Mouse (Mus musculus) thymus, adult 18-20 months (tissue): ENCODE data around the gene Jade1.

ENCODE experiments used
- DNase-seq, 2 experiments: peaks; one replicate each; pipeline ENCODE4 v3.0.0; 2022; ENCODE audit warnings: mixed read lengths in 2 of 2

Jade1 gene

DNA sequence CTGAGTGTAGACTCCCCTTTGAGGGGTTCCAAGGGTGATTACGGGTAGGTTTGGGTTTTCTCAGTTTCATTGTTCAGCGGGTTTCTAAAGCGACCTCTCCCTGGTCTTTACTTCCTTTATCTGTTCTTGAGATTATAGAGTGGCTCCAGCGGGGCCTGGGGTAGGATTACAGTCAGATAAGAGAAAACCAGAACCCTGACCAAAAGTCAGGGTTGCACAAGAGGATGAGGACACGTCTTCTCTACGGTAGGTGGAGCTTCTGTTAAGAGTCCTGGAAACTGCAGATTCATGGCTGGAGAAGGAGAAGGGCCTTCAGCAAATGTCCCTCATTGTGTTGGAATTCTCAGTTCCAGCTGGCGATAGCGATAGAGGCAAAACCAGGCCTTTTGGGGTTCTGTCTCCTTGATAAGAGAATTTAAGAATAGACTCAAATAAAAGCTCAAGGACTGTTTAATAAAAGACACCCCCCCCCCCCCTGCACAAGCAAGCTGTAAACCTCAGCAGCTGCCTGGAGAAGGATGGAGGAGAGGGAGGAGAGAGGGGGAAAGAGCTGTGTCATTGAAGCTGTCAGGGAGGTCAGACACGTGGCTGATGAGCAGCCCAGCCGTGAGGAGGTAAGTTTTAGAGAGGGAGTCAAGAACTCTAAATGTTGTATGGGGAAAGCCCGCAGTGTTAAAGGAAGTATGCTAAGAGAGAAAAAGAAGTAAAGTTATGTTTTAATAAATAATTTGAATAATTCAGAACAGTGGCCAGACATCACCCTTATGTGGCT, 2.6 kb upstream of the Jade1 start:
- DNase-seq = no peak

GRCm38 (mm10) chr3:41553681-41554080, 1.9 kb upstream of the Jade1 start:
- no peak for DNase-seq

DNA sequence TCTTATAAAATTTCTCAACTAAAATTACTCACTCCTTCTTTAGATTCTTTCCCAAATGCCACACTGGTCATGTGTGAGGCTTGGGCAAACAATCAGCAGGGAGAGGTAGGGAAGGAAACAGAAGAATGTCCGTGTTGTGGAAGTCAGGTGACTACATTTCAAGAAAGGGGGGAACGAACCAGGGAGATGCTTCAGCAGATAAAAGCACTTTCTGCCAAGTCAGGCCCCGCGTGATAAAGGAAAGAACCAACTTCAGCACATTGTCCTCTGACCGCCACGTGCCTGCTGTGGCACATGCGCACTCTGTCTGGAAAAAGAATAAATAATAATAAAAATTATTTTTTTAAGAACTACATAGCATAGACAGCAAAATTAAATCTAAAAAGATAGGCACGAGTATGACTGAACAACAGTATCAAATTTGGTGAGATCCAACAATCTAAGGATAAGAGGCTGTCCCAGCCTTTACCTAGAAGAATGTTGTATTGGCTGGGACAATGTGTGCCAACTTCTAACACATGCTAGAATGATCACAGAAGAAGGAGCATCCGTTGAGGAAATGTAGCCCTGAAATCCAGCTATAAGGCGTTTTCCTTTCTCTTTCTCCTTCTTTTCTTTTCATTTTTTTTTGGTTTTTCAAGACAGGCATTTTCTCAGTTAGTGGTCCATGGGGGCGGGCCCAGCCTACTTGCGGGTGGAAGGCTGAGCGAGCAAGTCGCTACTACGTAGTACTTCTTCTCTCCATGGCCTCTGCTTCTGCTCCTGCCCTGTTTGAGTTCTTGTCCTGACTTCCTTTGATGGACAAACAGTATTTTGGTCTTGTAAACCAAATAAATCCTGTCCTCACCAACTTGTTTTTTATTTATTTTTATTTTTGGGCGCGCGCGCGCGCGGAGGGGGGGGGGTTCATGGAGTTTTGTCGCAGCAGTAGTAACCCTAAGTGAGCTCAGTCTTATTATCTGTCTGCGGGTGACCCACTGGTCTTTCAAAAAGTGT, 753 bp upstream of the Jade1 start:
- DNase-seq = no peak

DNA sequence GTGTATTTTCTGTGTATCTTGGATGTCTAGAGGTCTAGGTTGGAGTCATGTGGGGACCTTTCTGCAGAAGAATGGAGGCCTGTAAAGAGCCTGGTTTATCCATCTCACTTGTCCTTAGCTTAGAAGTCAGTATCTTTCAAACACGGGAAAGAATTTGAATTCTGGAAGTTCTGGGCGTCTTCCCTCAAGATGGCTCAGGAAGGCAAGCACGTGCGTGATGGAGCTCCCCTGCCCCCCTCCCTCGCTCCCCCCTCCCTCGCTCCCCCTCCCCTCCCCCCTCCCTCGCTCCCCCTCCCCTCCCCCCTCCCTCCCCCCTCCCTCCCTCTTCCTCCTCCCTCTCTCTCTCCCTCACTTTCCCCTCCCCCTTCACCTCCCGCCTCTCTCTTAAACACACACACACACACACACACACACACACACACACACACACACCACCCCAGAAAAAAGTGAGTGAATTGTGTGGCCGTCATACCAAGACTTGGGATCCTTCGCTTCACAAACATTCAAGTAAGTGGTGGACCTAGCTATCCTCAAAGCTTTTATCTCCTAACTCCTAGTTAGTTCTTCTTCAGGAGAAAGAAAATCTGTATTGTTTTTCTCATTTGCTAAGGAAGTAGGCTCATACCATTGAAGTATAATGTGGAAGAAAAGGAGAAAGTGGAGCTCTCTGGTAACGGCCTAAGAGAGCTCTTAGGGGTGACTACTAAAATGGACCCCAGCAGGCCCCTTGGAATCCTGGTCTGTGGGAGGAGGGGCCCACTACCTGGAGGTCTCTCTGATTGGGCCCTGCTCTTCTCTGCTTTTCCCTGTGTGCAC, 1.1 kb downstream of the Jade1 start:
- DNase-seq = no peak

DNA sequence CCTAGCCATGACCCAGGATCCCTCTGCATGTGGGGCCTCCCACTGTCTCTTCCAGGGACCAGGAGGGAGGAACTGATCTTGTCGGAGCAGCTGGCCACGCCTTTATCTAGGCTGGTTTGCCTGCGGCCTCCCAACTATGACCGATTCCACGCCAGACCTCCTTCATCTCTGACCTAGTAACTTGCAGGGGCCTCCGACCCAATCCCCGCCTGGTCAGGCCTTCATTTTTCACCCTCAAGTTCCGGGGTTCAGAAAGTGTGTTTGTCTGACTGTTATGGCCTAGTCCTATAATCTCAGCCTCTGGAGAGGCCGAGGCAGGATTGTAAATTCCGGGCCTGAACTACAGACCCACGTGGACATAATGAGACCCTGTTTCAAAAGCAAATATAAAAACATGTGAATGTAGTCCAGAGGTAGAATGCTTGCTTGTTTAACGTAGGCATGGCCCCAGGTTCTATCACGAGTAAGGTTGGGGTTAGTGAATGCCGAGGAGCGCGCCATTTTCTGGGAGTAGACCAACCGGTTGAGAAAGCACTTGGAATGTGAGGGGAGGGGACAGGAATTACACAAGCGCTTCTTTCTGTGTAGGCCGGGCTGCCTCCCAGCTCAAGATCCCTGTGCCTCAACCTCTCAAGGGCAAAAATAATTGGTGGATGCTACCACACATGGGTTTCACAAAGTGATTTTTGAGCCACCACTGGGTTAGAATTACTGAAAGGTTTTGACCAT, 1.9 kb downstream of the Jade1 start:
- no peak for DNase-seq

DNA sequence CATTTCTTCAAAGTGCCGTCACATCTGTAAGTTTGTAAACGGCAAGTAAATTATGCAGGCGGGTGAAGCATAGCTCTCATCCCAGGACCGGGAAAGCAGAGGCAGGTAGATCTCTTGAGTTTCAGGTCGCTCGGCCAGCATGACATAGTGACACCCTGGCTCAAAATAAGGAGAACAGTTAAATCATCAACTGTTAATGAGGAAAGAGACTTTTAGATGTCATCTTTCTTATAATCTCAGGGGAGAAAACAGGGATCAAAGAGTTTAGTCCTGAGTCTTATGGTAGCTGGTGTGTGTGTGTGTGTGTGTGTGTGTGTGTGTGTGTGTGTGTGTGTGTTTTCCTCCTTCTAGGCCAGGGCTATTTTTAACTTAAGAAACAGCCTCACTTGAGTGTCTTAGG, 5.0 kb downstream of the Jade1 start:
- DNase-seq = no peak

DNA sequence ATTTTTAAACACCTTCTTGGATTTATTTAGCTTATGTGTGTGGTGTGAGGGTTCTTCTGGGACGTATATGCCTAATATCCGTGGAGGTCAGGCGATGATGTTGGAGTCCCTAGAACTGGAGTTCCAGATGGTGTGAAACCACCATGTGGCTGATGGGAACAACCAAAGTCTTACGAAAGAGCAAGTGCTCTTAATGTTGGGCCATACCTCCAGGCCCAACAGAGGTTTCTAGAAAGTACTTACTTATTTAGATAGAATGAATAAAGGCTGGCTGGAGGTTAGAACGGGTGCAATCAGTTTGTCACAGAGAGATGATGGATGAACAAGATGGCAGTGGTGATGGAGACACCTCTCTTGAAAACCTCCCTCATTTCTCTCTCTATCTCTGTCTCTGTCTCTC, 6.3 kb downstream of the Jade1 start:
- DNase-seq = no peak

DNA sequence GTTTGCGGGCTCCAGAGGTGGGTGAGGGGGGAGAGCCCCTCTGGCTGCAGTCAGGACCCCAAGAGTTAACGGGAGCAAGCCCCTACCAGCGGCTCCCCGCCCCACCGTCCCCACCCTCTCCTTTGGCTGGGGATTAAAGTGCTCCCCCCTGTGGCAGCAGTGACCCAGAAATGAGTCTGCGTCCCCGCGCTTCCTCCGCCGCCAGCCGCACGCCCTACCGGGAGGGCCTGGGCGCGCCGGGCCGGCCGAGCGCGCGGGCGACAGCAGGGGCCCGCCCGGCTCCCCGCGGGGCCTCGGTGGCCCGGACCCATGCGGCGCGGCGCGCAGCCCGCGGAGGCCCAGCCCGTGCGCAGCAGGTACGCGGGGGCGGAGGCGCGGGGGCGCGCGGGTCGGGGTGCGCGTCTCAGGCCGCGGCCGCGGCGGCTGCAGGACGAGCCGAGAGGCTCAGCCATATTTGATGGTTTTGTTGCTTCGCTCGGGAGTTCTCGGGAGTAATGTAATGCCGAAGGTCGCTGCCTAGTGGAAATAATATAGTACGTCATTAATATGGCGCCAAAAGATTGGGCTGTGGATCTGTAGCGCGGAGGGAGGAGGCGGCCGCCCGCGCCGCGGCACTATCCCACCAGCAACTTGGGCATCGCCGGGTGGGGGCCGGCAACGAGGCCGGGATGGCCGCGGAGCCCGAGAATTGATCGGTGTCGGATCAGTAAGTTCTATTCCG, 7.8 kb downstream of the Jade1 start:
- DNase-seq = peak; percentile 59 to 69

DNA sequence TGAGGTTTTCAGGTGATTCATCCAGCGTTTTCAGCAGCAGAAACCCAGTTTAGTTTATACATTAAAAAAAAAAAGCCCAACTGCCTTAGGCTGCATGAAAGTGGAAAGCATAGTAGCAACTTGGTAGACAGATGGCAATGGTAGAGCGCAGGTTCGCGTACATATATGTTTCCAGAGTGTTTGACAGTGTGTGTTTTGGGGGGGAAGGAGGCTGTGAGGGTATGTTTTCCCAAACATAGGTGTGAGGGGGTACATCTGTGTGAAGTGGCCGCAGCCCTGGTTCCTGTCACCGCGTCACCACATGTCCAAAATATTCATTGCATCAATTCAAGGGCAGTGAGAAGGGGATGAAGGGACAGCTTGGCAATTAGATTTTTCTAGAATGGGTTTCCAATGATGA, 8.5 kb downstream of the Jade1 start:
- DNase-seq = peak in 1 of 2 experiments; percentile 28

DNA sequence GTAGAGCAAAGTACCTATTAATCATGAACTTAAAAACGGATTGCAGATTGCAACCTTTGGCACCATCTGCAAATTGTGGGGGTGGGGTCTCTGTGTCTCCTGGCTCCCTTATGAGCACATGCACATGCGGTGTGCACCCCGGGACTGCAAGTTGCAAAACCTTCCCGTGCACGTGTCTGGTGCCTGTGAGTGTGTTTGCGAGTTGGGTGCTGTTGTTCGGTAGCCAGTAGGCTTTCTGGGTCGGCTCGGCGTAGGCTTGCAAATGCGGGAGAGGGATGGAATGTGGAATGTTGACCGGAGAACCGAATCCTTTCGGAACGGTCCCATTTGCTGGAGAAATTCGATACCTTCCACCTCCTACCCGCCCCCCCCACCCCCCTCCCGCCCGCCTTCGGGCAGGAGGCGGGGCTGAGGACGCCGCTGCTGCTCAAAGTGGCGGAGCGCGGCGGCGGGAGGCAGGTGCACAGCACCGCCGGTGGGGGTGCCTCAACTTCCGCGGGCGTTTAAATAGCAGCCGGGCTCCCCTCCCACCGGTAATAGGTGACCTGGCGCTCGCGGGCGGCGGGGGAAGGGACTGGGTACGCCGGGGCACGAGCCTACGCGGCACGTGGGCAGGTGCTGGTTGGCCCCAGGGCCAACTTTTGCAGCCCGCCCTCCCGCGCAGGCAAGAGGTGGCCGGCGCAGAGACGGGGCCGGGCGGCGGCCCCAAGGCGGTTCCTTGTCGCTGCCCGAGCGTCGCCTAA, 9.1 kb downstream of the Jade1 start:
- DNase-seq = peak; percentile 79 to 83

GRCm38 (mm10) chr3:41565410-41565823, 9.9 kb downstream of the Jade1 start:
- DNase-seq = peak; percentile 66 to 67

GRCm38 (mm10) chr3:41565955-41566354, 10.4 kb downstream of the Jade1 start:
- DNase-seq = peak; percentile 77 to 81

DNA sequence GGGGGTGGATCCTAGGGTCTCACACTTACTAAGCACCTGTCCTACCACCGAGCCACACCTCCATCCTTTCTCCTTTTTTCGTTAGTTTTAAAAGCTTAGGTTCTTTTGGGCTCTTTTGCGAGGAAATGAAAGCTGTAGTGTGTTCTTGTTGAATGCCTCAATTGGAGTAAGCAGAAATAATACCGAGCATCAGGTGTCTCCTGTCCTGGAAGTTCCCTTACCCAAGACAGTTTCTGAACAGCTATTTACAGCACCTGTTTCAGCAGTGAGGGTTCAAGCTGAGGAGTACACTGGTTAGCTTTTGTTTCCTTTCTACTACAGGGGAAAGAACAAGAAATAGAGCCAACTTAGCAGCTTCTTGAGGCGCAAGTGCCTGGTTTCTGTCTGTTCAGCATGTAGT, 14.4 kb downstream of the Jade1 start:
- no peak for DNase-seq

- no peak for DNase-seq
These were observed 16.6 kb downstream of the Jade1 start for GRCm38 (mm10) chr3:41572131-41572530.

DNA sequence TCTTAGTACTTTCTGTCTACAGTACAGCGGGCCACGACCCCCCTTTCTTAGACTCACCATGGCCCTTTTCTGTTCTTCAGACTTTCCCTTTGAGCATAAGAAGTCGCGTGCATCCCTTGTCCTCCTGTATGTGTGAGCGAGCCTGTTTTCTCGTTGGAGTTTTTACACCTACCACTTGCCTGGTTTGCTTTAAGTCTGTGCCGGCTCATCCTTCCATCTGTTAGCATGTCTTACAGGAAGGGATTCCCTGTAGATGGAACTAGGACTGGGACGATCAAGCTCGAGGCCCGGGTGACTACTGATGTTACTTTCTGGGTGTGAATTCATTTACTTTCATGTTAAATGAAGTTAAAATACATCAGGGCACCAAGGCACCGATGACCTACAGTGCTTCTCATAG, 17.4 kb downstream of the Jade1 start:
- DNase-seq = no peak

DNA sequence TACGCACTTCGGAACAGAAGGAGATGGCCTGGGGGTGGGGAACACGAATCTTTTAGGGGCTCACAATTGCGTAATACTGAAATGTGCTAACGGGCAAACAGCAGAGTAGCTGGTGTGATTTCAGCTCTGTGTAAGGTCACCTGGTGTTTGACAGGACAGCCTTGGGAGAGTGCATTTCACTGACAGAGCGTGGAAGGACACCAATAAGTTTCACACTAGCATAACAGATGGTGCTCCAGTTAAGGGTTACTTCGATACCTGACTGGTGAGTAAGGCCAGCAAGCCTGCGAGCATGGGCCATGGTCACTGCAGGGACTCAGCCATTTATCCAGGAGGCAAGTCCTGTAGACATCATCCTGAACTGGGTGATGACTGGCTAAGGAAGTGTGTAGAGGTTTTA, 18.7 kb downstream of the Jade1 start:
- DNase-seq = no peak

DNA sequence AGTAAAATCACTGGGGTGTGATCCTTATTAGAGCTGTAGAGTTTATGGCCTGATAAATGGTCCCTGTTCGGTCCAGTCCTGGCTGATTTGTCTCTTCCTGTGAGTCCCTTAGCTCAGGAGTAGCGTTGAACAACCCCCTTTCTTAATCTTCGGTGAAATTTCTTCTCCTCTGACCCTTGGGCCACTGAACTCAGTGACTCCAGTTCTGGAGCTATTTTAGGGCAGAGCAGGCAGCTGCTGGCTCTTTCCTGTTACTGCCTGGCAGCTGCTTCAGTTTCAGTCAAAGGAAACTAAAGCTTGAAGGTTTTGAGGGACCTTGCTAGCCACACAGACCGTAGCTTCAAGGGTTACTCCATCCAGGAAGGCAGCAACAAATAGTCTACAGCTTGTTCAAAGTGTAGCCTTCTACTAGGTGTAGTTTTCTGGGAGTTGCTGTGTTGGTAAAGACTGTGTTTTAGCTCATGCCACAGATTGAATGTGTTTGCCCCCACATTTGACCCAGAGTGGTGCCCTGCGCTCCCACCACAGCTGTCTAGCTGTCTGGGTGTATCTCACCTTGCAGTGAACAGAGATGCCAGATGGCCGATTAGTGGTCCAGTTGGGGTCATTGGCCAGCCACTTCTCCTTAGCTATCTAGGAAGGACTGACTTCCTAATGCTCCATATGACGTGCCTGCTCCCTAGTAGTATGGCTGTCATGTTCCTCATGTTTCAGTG, 19.3 kb downstream of the Jade1 start:
- DNase-seq = no peak

DNA sequence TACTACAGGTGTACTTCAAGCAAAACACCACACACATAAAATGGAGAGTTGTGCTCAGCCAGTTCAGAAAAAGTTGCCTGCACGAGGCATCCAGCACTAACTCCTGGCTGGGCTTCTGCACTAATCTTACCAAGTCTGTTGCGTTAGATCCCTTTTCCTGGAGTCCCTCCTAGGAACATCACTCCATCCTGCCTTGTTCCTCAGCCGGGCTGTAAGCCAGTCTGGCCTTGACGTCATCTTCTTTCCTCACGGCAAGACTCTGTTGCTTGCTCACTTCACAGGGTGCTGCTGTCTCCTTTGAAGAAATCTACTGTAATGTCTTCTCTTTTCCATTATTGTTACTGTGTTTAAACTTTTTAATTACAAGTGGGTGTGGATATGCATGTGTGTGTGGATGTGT, 20.4 kb downstream of the Jade1 start:
- no peak for DNase-seq

DNA sequence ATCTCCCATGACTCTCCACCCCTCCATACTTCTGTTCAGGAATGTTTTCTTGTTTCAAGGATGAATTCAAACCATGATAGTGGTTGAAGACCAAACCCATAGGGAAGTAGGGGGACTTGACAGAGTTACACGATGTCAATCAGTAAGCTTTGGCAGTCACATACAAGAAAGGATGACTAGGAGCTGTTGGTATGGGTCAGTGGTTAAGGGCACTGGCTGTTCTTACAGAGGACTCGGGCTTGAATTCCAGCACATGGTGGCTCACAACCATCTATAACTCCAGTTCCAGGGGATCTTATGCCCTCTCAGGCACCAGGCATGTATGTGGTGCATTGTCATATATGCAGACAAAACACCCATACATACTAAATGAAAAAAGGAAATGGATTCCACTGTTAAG, 21.7 kb downstream of the Jade1 start:
- no peak for DNase-seq

DNA sequence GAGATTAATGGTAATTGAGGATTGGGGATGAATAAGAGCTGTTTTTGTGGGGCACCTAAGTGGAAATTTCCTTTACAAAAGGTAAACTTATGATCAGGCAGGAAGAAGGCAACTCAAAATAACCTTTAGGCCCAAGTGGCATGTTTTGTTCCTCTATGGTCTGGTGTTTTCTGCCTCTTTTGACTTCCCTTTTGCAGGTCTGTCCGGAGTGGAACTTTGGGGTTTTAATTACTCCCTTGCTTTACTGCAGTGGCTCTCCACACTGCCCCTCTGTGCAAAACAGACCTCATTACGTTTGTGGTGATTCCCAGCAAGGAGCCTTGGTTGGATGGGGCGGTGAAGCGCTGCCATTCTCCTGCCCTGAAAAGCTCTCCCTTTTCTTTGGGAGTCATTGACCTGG, 24.3 kb downstream of the Jade1 start:
- no peak for DNase-seq
